Mouse (Mus musculus) hindbrain, postnatal 0 days (tissue): Measurements from ENCODE around the gene Atp10a. TPM values are rescaled to one million over a fixed set of nuclear protein-coding genes. Genes with fewer than 3 reads are reported as not detected.
A peak's percentile ranks its signal among the peaks of the same experiment; 100 is the strongest.

Experiments used
- ATAC-seq: fragments of 200-750 bp; cut with Nextera tagmentation; 2 replicates; pipeline ENCODE4 v1.8.0; 2017; ENCODE audit warnings: mild to moderate bottlenecking, moderate TSS enrichment, moderate library complexity
- DNase-seq: peaks from one replicate; pipeline ENCODE4 v3.0.0-alpha.2; 2015; ENCODE audit warnings: low spot score
- H3K27ac ChIP-seq: fragments of 300-500 bp; sonication (generic); 2 replicates; pipeline ENCODE4 v1.5.1; 2014; ENCODE audit warnings: mild to moderate bottlenecking
- H3K27me3 ChIP-seq: fragments of 300-500 bp; sonication (generic); 2 replicates; pipeline ENCODE4 v1.6.1; 2014; ENCODE audit warnings: low read length, mixed read lengths; ENCODE audit not compliant: insufficient read depth
- H3K36me3 ChIP-seq: fragments of 300-500 bp; sonication (generic); 2 replicates; pipeline ENCODE4 v1.6.1; 2014; ENCODE audit warnings: low read length, mixed read lengths; ENCODE audit not compliant: insufficient read depth
- H3K4me1 ChIP-seq: fragments of 300-500 bp; sonication (generic); 2 replicates; pipeline ENCODE4 v1.6.1; 2014; ENCODE audit warnings: antibody characterized with exemption, low read length, mixed read lengths; ENCODE audit not compliant: insufficient read depth
- H3K4me2 ChIP-seq: fragments of 300-500 bp; sonication (generic); 2 replicates; pipeline ENCODE4 v1.6.1; 2014; ENCODE audit warnings: low read depth, mild to moderate bottlenecking, low read length, moderate library complexity, mixed read lengths
- H3K4me3 ChIP-seq: fragments of 300-500 bp; sonication (generic); 2 replicates; pipeline ENCODE4 v1.5.1; 2014; ENCODE audit warnings: low read length
- H3K9ac ChIP-seq: fragments of 300-500 bp; sonication (generic); replicated peaks from 2 replicates; pipeline ENCODE4 v1.6.1; 2014; ENCODE audit warnings: mild to moderate bottlenecking, low read length, moderate library complexity, mixed read lengths
- H3K9me3 ChIP-seq: fragments of 300-500 bp; sonication (generic); 2 replicates; pipeline ENCODE4 v1.6.1; 2016; ENCODE audit warnings: low read length, mixed read lengths
- CTCF ChIP-seq: IDR thresholded peaks from 2 replicates; pipeline ENCODE4 v1.5.1; 2016; ENCODE audit warnings: antibody characterized with exemption, control low read depth, low read depth
- WGBS: fragments of 180-500 bp; shearing (Covaris S2); extraction: QIAGEN DNeasy Blood & Tissue Kit; methylation state at CpG from one replicate; pipeline ENCODE4 v1.1.7; 2014; 5-methylcytosine and 5-hydroxymethylcytosine counted together
- polyA plus RNA-seq: library from polyadenylated mRNA; unstranded; fragments of >200 nt; fragmentation: Nextera tagmentation; extraction: Ambion mirVana; gene quantifications from 2 replicates; pipeline ENCODE4 v1.2.1, GENCODE M21; 2015
- total RNA-seq: library from RNA; depleted of rRNA; stranded (reverse); fragments of >200 nt; gene quantifications from 2 replicates; pipeline ENCODE4 v1.2.3, GENCODE M21; 2014

The Atp10a gene
- total and polyA plus RNA-seq, 2 experiments from 2014 or later = 0.75 to 5.9 TPM

GRCm38 (mm10) chr7:58770254-58770653 is 114.3 kb downstream of the Atp10a start:
- Histone ChIP-seq H3K36me3 (no peaks in the 10 kb centered on the region), H3K4me1 (no peaks in the 10 kb centered on the region), H3K27ac (no peak overlapping the region), H3K27me3 (no peaks in the 10 kb centered on the region), H3K9me3 (no peaks in the 10 kb centered on the region), H3K4me3 (no peak overlapping the region), H3K4me2 (no peak overlapping the region), H3K9ac (no peak overlapping the region)
- peak; percentile 76 for DNase-seq
- peak; percentile 76 for ATAC-seq
- 75% methylated on average over 3 of the region's 3 CpGs for WGBS
- peak; percentile 78 for TF ChIP-seq CTCF

- WGBS = 88% methylated on average over 6 of the region's 6 CpGs
- no peak for ATAC-seq
- H3K9ac ChIP-seq = no peak overlapping the region
These were observed 116.2 kb downstream of the Atp10a start for GRCm38 (mm10) chr7:58772048-58772690.

DNA sequence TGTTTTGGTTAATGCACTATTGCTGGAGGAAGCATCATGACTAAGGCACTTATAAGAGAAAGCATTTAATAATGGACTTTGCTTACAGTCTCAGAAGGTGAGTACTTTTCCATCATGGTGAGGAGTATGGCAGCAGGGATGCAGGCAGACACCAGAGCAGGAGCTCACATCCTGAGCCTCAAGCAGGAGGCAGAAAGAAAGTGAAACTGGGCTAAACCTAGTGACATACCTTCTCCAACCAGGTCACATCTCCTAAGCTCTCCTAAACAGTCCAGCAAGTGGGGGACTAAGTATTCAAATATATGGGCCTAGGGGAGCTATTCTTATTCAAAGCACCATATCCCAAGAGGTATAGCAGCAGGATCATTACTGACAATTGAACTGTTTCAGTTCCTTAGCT is 123.2 kb downstream of the Atp10a start:
- H3K9ac ChIP-seq = no peak overlapping the region
- TF ChIP-seq CTCF = no peak
- ATAC-seq = no peak

More at GRCm38 (mm10) chr7:58772048-58772690, 116.2 kb downstream of the Atp10a start:
- no peak for TF ChIP-seq CTCF
- Histone ChIP-seq H3K36me3 (no peaks in the 10 kb centered on the region), H3K27ac (no peak overlapping the region), H3K4me2 (no peak overlapping the region), H3K4me3 (no peak overlapping the region), H3K4me1 (no peaks in the 10 kb centered on the region), H3K9me3 (no peaks in the 10 kb centered on the region), H3K27me3 (no peaks in the 10 kb centered on the region)
- DNase-seq = no peak

GRCm38 (mm10) chr7:58786986-58787385 is 131.0 kb downstream of the Atp10a start:
- Histone ChIP-seq H3K9me3 (no peaks in the 10 kb centered on the region), H3K4me1 (0 out of 2 replicates have a peak, but pooled peaks cover 11% of the 10 kb centered on the region), H3K36me3 (no peaks in the 10 kb centered on the region), H3K9ac (no peak overlapping the region), H3K4me2 (no peak overlapping the region), H3K4me3 (no peak overlapping the region), H3K27ac (no peak overlapping the region), H3K27me3 (no peaks in the 10 kb centered on the region)
- ATAC-seq = no peak
- no peak for TF ChIP-seq CTCF
- 55% methylated on average over 4 of the region's 4 CpGs for WGBS
- DNase-seq = no peak

More for the DNA sequence above, 123.2 kb downstream of the Atp10a start:
- Histone ChIP-seq H3K9me3 (no peaks in the 10 kb centered on the region), H3K4me1 (no peaks in the 10 kb centered on the region), H3K27ac (no peak overlapping the region), H3K27me3 (no peaks in the 10 kb centered on the region), H3K36me3 (no peaks in the 10 kb centered on the region), H3K4me3 (no peak overlapping the region), H3K4me2 (no peak overlapping the region)
- DNase-seq = no peak

- Histone ChIP-seq H3K4me2 (no peak overlapping the region), H3K36me3 (no peaks in the 10 kb centered on the region), H3K9ac (no peak overlapping the region), H3K27me3 (no peaks in the 10 kb centered on the region), H3K4me1 (0 out of 2 replicates have a peak, but pooled peaks cover 11% of the 10 kb centered on the region), H3K27ac (peak overlapping the region; percentile 33; the same call in 1 of the 2 replicates), H3K4me3 (no peak overlapping the region), H3K9me3 (no peaks in the 10 kb centered on the region)
- ATAC-seq (no peak), DNase-seq (no peak)
- 67% methylated on average over 2 of the region's 4 CpGs for WGBS
- no peak for TF ChIP-seq CTCF
These were observed 131.6 kb downstream of the Atp10a start for GRCm38 (mm10) chr7:58787585-58787984.

GRCm38 (mm10) chr7:58788424-58789261 is 132.7 kb downstream of the Atp10a start:
- no peak overlapping the region for H3K9ac ChIP-seq
- no peaks in the 10 kb centered on the region for H3K9me3 ChIP-seq
- H3K27ac ChIP-seq = peak overlapping the region; percentile 33
- peak; percentile 58; the same call in 1 of the 2 replicates for ATAC-seq
- 35% methylated on average over 7 of the region's 7 CpGs for WGBS
- no peak overlapping the region for H3K4me3 ChIP-seq
- DNase-seq = peak; percentile 49
- H3K4me2 ChIP-seq = no peak overlapping the region
- no peaks in the 10 kb centered on the region for H3K27me3 ChIP-seq
- no peaks in the 10 kb centered on the region for H3K36me3 ChIP-seq
- 0 out of 2 replicates have a peak, but pooled peaks have one; percentile 2 for TF ChIP-seq CTCF
- 0 out of 2 replicates have a peak, but pooled peaks cover 11% of the 10 kb centered on the region for H3K4me1 ChIP-seq
